Mouse (Mus musculus) lung, postnatal 0 days (tissue): ENCODE data around the gene Slc4a1.

ENCODE experiments used
- CTCF ChIP-seq: IDR thresholded peaks from 2 replicates; pipeline ENCODE4 v1.5.1; 2016; ENCODE audit warnings: antibody characterized with exemption, mild to moderate bottlenecking
- EP300 ChIP-seq: IDR thresholded peaks from 2 replicates; pipeline ENCODE4 v1.6.1; 2016; ENCODE audit warnings: antibody characterized with exemption, mild to moderate bottlenecking, control low read depth

DNA sequence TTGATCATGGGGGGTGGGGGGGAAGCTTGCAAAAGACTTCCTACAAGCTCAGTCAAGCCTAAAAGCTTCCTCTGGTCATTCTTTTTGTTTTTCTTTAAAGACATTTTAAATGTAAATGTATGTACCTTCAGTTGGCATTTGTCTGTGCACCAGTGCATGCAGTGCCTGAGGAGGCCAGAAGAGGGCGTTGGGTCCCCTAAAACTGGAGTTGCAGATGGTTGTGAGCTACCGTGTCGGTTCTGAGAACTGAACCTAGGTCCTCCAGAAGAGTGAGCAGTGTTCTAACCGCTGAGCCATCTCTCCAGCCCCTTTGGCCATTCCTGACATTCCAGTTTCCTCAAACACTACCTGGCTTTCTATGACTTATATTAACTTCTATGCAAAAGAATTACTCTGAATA lies 26.4 kb downstream of the Slc4a1 start:
- TF ChIP-seq CTCF (peak; percentile 54), EP300 (no peak)
